Mouse (Mus musculus) liver (tissue): ENCODE data around the gene Egfem1.

Source experiments
- DNase-seq: peaks from one replicate; pipeline ENCODE4 v3.0.0-alpha.2; 2020; ENCODE audit warnings: mixed read lengths

Egfem1 gene

GRCm38 (mm10) chr3:29081952-29082295, at the start of gene Egfem1:
Egfem1 (plus strand) TSS chr3:29082023.
- DNase-seq: no peak

GRCm38 (mm10) chr3:29033107-29033506, 48.7 kb upstream of the Egfem1 start:
- no peak for DNase-seq

GRCm38 (mm10) chr3:29036146-29036545, 45.7 kb upstream of the Egfem1 start:
- DNase-seq: no peak

GRCm38 (mm10) chr3:29036620-29037019, 45.2 kb upstream of the Egfem1 start:
- DNase-seq: no peak

- no peak for DNase-seq
Observed at GRCm38 (mm10) chr3:29040064-29040463, 41.8 kb upstream of the Egfem1 start.

GRCm38 (mm10) chr3:29046281-29046680, 35.5 kb upstream of the Egfem1 start:
- no peak for DNase-seq

- no peak for DNase-seq
Observed at GRCm38 (mm10) chr3:29047273-29047932, 34.4 kb upstream of the Egfem1 start.

GRCm38 (mm10) chr3:29063156-29063555, 18.7 kb upstream of the Egfem1 start:
- DNase-seq: no peak

GRCm38 (mm10) chr3:29068428-29069098, 13.3 kb upstream of the Egfem1 start:
- DNase-seq: no peak

- no peak for DNase-seq
Observed at GRCm38 (mm10) chr3:29071315-29071714, 10.5 kb upstream of the Egfem1 start.

GRCm38 (mm10) chr3:29081517-29081916, 306 bp upstream of the Egfem1 start:
- DNase-seq: no peak

- DNase-seq: no peak
Observed at GRCm38 (mm10) chr3:29082296-29082995, 623 bp downstream of the Egfem1 start.

GRCm38 (mm10) chr3:29082996-29083350, 1.1 kb downstream of the Egfem1 start:
- no peak for DNase-seq

- no peak for DNase-seq
Observed at GRCm38 (mm10) chr3:29098467-29098866, 16.6 kb downstream of the Egfem1 start.

GRCm38 (mm10) chr3:29106016-29106723, 24.3 kb downstream of the Egfem1 start:
- DNase-seq: no peak

- DNase-seq: no peak
Observed at GRCm38 (mm10) chr3:29107134-29107533, 25.3 kb downstream of the Egfem1 start.

GRCm38 (mm10) chr3:29110321-29110720, 28.5 kb downstream of the Egfem1 start:
- no peak for DNase-seq

- no peak for DNase-seq
Observed at GRCm38 (mm10) chr3:29114517-29114916, 32.7 kb downstream of the Egfem1 start.

- DNase-seq: no peak
Observed at GRCm38 (mm10) chr3:29117379-29117778, 35.6 kb downstream of the Egfem1 start.

- no peak for DNase-seq
Observed at GRCm38 (mm10) chr3:29122556-29122955, 40.7 kb downstream of the Egfem1 start.

GRCm38 (mm10) chr3:29132054-29132931, 50.5 kb downstream of the Egfem1 start:
- DNase-seq: no peak

GRCm38 (mm10) chr3:29134509-29134908, 52.7 kb downstream of the Egfem1 start:
- no peak for DNase-seq
